Mouse (Mus musculus) heart, embryonic 13.5 days (tissue): ENCODE data around the gene Bcl6. TPM values are rescaled to one million over a fixed set of nuclear protein-coding genes. Genes with fewer than 3 reads are reported as not detected.

Source experiments
- ATAC-seq: fragments of 200-750 bp; cut with Nextera tagmentation; 2 replicates; pipeline ENCODE4 v1.8.0; 2017; ENCODE audit warnings: moderate TSS enrichment; ENCODE audit not compliant: insufficient number of reproducible peaks, low FRiP score, low TSS enrichment; ENCODE audit errors: extremely low read depth
- H3K27ac ChIP-seq: fragments of 300-500 bp; sonication (generic); replicated peaks from 2 replicates; pipeline ENCODE4 v1.5.1; 2015; ENCODE audit warnings: moderate library complexity, mild to moderate bottlenecking, inconsistent platforms
- H3K27me3 ChIP-seq: fragments of 300-500 bp; sonication (generic); replicated peaks from 2 replicates; pipeline ENCODE4 v1.6.1; 2015; ENCODE audit warnings: mild to moderate bottlenecking, inconsistent platforms
- H3K36me3 ChIP-seq: fragments of 300-500 bp; sonication (generic); 2 replicates; pipeline ENCODE4 v1.6.1; 2015; ENCODE audit warnings: mild to moderate bottlenecking, inconsistent platforms
- H3K4me1 ChIP-seq: fragments of 300-500 bp; sonication (generic); 2 replicates; pipeline ENCODE4 v1.6.1; 2015; ENCODE audit warnings: inconsistent platforms
- H3K4me2 ChIP-seq: fragments of 300-500 bp; sonication (generic); 2 replicates; pipeline ENCODE4 v1.6.1; 2015; ENCODE audit warnings: inconsistent platforms, mild to moderate bottlenecking, moderate library complexity
- H3K4me3 ChIP-seq: fragments of 300-500 bp; sonication (generic); 2 replicates; pipeline ENCODE4 v1.5.1; 2015; ENCODE audit warnings: moderate library complexity, mild to moderate bottlenecking, inconsistent platforms
- H3K9ac ChIP-seq: fragments of 300-500 bp; sonication (generic); 2 replicates; pipeline ENCODE4 v1.6.1; 2015; ENCODE audit warnings: inconsistent platforms, mild to moderate bottlenecking, moderate library complexity
- H3K9me3 ChIP-seq: fragments of 300-500 bp; sonication (generic); 2 replicates; pipeline ENCODE4 v1.6.1; 2016; ENCODE audit warnings: inconsistent platforms
- WGBS: fragments of 180-500 bp; shearing (Covaris S2); methylation state at CpG from one replicate; pipeline ENCODE4 v1.1.7; 2015; ENCODE audit warnings: mixed read lengths; 5-methylcytosine and 5-hydroxymethylcytosine counted together
- polyA plus RNA-seq: library from polyadenylated mRNA; unstranded; fragments of >200 nt; fragmentation: Nextera tagmentation; extraction: Ambion mirVana; gene quantifications from 2 replicates; pipeline ENCODE4 v1.2.1, GENCODE M21; 2015

Gene Bcl6
- polyA plus RNA-seq, 1 experiment from 2014 or later = 0.29 TPM

- peak overlapping the region; percentile 67 for H3K27ac ChIP-seq
Measured at GRCm38 (mm10) chr16:23981925-23982851, 6.5 kb downstream of the Bcl6 start.

DNA sequence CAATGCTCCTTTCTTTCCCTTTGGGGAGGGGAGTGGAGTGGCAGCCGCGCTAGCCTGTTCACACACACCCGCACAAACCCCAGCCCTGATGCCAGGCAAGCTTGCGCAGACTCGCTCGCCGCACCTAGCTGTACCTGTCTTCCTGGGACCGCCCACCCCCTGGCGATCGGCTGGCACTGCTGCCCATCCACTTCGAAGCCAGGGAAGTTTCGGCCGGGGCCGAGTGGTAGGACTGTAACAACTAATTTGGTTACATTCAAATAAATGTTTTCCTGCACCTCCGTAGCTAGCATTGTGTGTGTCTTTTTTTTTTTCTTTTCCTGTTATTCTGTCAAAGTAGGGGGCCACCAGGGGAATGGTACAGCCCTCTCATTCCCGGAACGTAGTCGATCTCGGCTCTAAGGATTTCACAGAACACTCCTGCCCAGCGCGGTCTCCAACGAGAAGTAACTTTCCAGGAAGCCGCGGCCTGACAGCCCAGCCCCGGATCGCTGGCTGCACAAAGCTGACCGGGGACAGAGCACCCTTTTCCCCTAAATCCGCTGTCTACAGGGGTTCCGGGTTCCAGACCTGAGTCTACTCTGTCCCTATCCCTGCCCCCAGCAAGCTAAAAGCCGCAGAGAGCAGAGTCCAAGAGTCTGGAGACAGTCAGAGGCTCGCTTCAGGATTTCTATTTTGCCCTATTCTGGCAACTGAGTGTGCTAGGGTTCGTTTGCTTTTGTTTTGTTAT lies 7.5 kb downstream of the Bcl6 start:
- H3K36me3 ChIP-seq = no peaks in the 10 kb centered on the region
- H3K9me3 ChIP-seq = no peaks in the 10 kb centered on the region
- H3K27me3 ChIP-seq = peaks cover 21% of the 10 kb centered on the region
- peak overlapping the region; percentile 99 for H3K4me2 ChIP-seq
- H3K9ac ChIP-seq = peak overlapping the region; percentile 82
- H3K27ac ChIP-seq = no peak overlapping the region
- peak overlapping the region; percentile 85 for H3K4me3 ChIP-seq
- WGBS = 2% methylated on average over 32 of the region's 32 CpGs
- peaks cover 49% of the 10 kb centered on the region for H3K4me1 ChIP-seq
- no peak for ATAC-seq

More at GRCm38 (mm10) chr16:23981925-23982851, 6.5 kb downstream of the Bcl6 start:
- H3K36me3 ChIP-seq = no peaks in the 10 kb centered on the region
- WGBS = 3% methylated on average over 28 of the region's 28 CpGs
- peak overlapping the region; percentile 82 for H3K9ac ChIP-seq
- H3K4me1 ChIP-seq = peaks cover 59% of the 10 kb centered on the region
- peak overlapping the region; percentile 99 for H3K4me2 ChIP-seq
- peak overlapping the region; percentile 85 for H3K4me3 ChIP-seq
- peaks cover 21% of the 10 kb centered on the region for H3K27me3 ChIP-seq
- ATAC-seq = peak; percentile 53; the same call in 1 of the 2 replicates
- H3K9me3 ChIP-seq = no peaks in the 10 kb centered on the region

- no peak for ATAC-seq
- Histone ChIP-seq H3K27ac (no peak overlapping the region), H3K4me1 (peaks cover 41% of the 10 kb centered on the region), H3K27me3 (peaks cover 21% of the 10 kb centered on the region), H3K4me2 (peak overlapping the region; percentile 99), H3K4me3 (peak overlapping the region; percentile 85), H3K9ac (peak overlapping the region; percentile 82), H3K9me3 (no peaks in the 10 kb centered on the region), H3K36me3 (no peaks in the 10 kb centered on the region)
- 14% methylated on average over 11 of the region's 11 CpGs for WGBS
Measured at GRCm38 (mm10) chr16:23980201-23980870, 8.3 kb downstream of the Bcl6 start.

GRCm38 (mm10) chr16:23979446-23979845 lies 9.2 kb downstream of the Bcl6 start:
- Histone ChIP-seq H3K4me2 (no peak overlapping the region), H3K36me3 (no peaks in the 10 kb centered on the region), H3K4me1 (peaks cover 33% of the 10 kb centered on the region), H3K27me3 (peaks cover 21% of the 10 kb centered on the region), H3K4me3 (no peak overlapping the region), H3K9me3 (no peaks in the 10 kb centered on the region), H3K27ac (no peak overlapping the region), H3K9ac (no peak overlapping the region)
- ATAC-seq = no peak
- WGBS = 88% methylated on average over 9 of the region's 9 CpGs

DNA sequence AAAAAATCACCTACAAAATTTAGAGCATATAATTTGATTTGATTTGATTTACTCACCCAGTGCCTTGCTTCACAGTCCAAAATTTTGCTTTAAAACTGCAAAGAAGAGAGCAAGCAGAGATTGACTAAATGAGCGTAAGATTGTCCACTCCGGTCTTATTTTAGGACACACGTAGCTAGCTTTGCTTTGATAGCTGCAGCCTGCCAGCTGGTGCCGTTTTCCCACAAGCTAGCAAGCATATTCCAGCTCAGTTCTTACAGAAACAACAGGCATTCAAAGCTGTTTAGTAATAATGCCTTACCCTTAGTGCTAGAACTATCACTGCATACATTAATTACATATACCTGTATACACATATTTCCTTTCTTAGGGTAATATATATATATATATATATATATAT lies 10.2 kb downstream of the Bcl6 start:
- ATAC-seq = no peak
- Histone ChIP-seq H3K36me3 (no peaks in the 10 kb centered on the region), H3K27me3 (peaks cover 21% of the 10 kb centered on the region), H3K4me2 (no peak overlapping the region), H3K27ac (no peak overlapping the region), H3K9me3 (no peaks in the 10 kb centered on the region), H3K4me1 (peaks cover 33% of the 10 kb centered on the region), H3K9ac (no peak overlapping the region), H3K4me3 (no peak overlapping the region)
- WGBS = 77% methylated on average over 4 of the region's 4 CpGs

DNA sequence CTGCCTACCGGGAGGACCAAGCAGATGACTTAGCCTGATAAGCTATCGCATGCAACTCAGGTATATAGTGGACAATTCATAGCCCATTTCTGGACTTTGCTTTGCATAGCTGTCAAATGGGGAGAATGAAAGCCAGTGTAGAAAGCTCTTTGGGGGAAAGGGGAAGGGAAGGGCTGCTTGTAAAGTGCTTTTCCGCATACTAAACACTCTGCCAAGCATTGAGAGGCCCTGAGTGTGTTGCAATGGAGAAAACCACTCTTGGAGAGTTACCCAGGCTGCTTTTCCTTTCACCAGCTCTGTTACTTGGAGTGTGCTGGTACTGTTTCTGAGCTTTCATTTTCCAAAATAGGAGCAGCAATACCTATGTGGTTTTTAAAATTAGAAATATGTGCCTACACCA lies 10.9 kb downstream of the Bcl6 start:
- no peak overlapping the region for H3K4me3 ChIP-seq
- no peak overlapping the region for H3K4me2 ChIP-seq
- H3K4me1 ChIP-seq = peaks cover 33% of the 10 kb centered on the region
- H3K27me3 ChIP-seq = peaks cover 21% of the 10 kb centered on the region
- H3K27ac ChIP-seq = no peak overlapping the region
- no peaks in the 10 kb centered on the region for H3K9me3 ChIP-seq
- ATAC-seq = no peak
- no peak overlapping the region for H3K9ac ChIP-seq
- 81% methylated on average over 3 of the region's 3 CpGs for WGBS
- H3K36me3 ChIP-seq = no peaks in the 10 kb centered on the region

DNA sequence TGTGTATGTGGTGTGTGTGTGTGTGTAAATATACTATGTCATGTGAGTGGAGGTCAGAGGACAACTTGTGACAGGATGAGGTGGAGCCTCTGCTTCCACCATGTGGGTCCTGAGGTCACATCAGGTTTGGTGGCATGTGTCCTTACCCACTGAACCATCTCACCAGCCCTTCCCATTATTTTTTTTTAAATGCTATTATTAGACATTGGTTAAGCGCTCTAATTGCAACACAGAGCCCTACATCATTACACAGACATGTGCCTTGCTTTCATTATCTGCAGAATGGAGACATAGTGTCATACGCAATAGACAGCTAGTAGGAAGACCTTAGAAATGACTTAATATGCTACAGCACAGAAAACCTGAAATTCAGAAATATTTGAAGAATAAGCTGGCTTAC lies 12.5 kb downstream of the Bcl6 start:
- Histone ChIP-seq H3K9me3 (no peaks in the 10 kb centered on the region), H3K4me3 (no peak overlapping the region), H3K4me1 (peaks cover 35% of the 10 kb centered on the region), H3K4me2 (no peak overlapping the region), H3K27me3 (peaks cover 21% of the 10 kb centered on the region), H3K36me3 (no peaks in the 10 kb centered on the region), H3K9ac (no peak overlapping the region), H3K27ac (no peak overlapping the region)
- WGBS = 72% methylated on average over 2 of the region's 2 CpGs
- no peak for ATAC-seq

- no peaks in the 10 kb centered on the region; the same call in 1 of the 2 replicates for H3K27me3 ChIP-seq
- H3K9ac ChIP-seq = no peak overlapping the region
- peaks cover 38% of the 10 kb centered on the region for H3K4me1 ChIP-seq
- no peaks in the 10 kb centered on the region for H3K9me3 ChIP-seq
- no peaks in the 10 kb centered on the region for H3K36me3 ChIP-seq
- WGBS = 68% methylated on average over 9 of the region's 9 CpGs
- H3K27ac ChIP-seq = no peak overlapping the region
- no peak overlapping the region for H3K4me2 ChIP-seq
- no peak for ATAC-seq
- no peak overlapping the region for H3K4me3 ChIP-seq
Measured at GRCm38 (mm10) chr16:23973635-23974367, 14.9 kb downstream of the Bcl6 start.

DNA sequence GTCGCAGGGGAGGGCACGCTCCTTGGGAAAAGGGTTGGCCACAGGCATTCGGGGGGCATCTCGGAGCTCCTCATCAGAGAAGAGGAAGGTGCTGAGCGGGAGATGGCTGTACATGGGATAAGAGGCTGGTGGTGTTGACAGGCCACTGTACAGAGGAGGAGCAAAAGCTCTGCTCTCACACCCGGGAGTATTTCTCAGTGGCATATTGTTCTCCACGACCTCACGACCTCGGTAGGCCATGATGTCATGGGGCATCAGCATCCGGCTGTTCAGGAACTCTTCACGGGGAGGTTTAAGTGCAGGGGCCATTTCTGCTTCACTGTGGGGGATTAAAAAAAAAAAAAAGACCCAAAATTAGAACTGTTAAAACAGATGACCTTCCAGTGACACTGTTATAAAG lies 15.8 kb downstream of the Bcl6 start:
- H3K9ac ChIP-seq = no peak overlapping the region

GRCm38 (mm10) chr16:23972126-23972740 lies 16.4 kb downstream of the Bcl6 start:
- Histone ChIP-seq H3K4me1 (peaks cover 38% of the 10 kb centered on the region), H3K9ac (no peak overlapping the region), H3K4me2 (no peak overlapping the region), H3K9me3 (no peaks in the 10 kb centered on the region), H3K36me3 (peaks cover 11% of the 10 kb centered on the region), H3K4me3 (no peak overlapping the region), H3K27ac (no peak overlapping the region), H3K27me3 (no peaks in the 10 kb centered on the region; the same call in 1 of the 2 replicates)
- 71% methylated on average over 20 of the region's 20 CpGs for WGBS
- ATAC-seq = no peak

More for the DNA sequence above, 15.8 kb downstream of the Bcl6 start:
- no peak overlapping the region for H3K27ac ChIP-seq
- H3K9me3 ChIP-seq = no peaks in the 10 kb centered on the region
- H3K27me3 ChIP-seq = no peaks in the 10 kb centered on the region; the same call in 1 of the 2 replicates
- no peak overlapping the region for H3K4me2 ChIP-seq
- H3K4me3 ChIP-seq = no peak overlapping the region
- no peak for ATAC-seq
- H3K36me3 ChIP-seq = peaks cover 4% of the 10 kb centered on the region
- peaks cover 38% of the 10 kb centered on the region for H3K4me1 ChIP-seq
- 33% methylated on average over 11 of the region's 11 CpGs for WGBS
